Mouse (Mus musculus) embryo, embryonic 9.5 days (tissue): Measurements from ENCODE around the gene Gm28230.

ENCODE experiments used
- DNase-seq: peaks from one replicate; pipeline ENCODE4 v3.0.0-alpha.2; 2017; ENCODE audit errors: extremely low spot score

Gene Gm28230

GRCm38 (mm10) chr2:74762522-74763244, 36.2 kb downstream of the Gm28230 start, which contains the start of gene Hoxd1:
Gene Hoxd1 (plus strand): TSS chr2:74762980.
- DNase-seq: peak; percentile 79

- no peak for DNase-seq
Observed at GRCm38 (mm10) chr2:74763245-74763735, 36.8 kb downstream of the Gm28230 start.

- peak; percentile 29 for DNase-seq
Observed at GRCm38 (mm10) chr2:74763976-74764375, 37.4 kb downstream of the Gm28230 start.

GRCm38 (mm10) chr2:74774359-74774758, 47.8 kb downstream of the Gm28230 start:
- DNase-seq: no peak

- DNase-seq: no peak
Observed at GRCm38 (mm10) chr2:74777536-74778275, 51.2 kb downstream of the Gm28230 start.

GRCm38 (mm10) chr2:74781386-74781785, 54.9 kb downstream of the Gm28230 start:
- DNase-seq: no peak

GRCm38 (mm10) chr2:74795531-74795930, 69.0 kb downstream of the Gm28230 start:
- DNase-seq: no peak
